Mouse (Mus musculus) heart, postnatal 10 days (tissue): ENCODE data around the gene Gm34653. TPM values are rescaled to one million over a fixed set of nuclear protein-coding genes. Genes with fewer than 3 reads are reported as not detected.
"Not testable (repeated sequence)": the region's sequence is repeated elsewhere in the genome, so short reads cannot be mapped to it uniquely, and the experiment has no call there.

ENCODE experiments used
- DNase-seq, 2 experiments: peaks; one replicate each; pipeline ENCODE4 v3.0.0; 2021
- intact Hi-C: fragments of 180-260 bp; cut with DNase I; formaldehyde crosslinking; loops from one replicate; pipeline ENCODE4 v1.15.1; 2025
- total RNA-seq, 2 experiments: library from RNA; stranded (reverse); gene quantifications; 2 replicates each; pipeline ENCODE4 v1.2.3; 2021

The Gm34653 gene
- not detected for total RNA-seq

- DNase-seq, intact Hi-C loops: not testable (repeated sequence)
These were observed at the start of gene Gm34653 for GRCm38 (mm10) chr2:34832766-34833457. Gm34653 (plus strand) TSS chr2:34833007.

- DNase-seq = peak in 1 of 2 experiments; percentile 20
- intact Hi-C loops = loop anchor here (5.0 to 10.0 kb wide), 2 partner anchors 189 to 321 kb away; partner anchors contain the start of genes AI182371 and Cntrl
These were observed 49.5 kb upstream of the Gm34653 start for GRCm38 (mm10) chr2:34783064-34784020.

GRCm38 (mm10) chr2:34784085-34784484 lies 48.7 kb upstream of the Gm34653 start:
- peak; percentile 30 to 57 for DNase-seq
- intact Hi-C loops = loop anchor here (5.0 to 10.0 kb wide), 2 partner anchors 188 to 321 kb away; partner anchors contain the start of genes AI182371 and Cntrl

GRCm38 (mm10) chr2:34790282-34790681 lies 42.5 kb upstream of the Gm34653 start:
- intact Hi-C loops = no loop called here
- no peak for DNase-seq

GRCm38 (mm10) chr2:34792543-34792942 lies 40.3 kb upstream of the Gm34653 start:
- DNase-seq, intact Hi-C loops: not testable (repeated sequence)

- intact Hi-C loops = no loop called here
- no peak for DNase-seq
These were observed 38.3 kb upstream of the Gm34653 start for GRCm38 (mm10) chr2:34794511-34794910.

- intact Hi-C loops = no loop called here
These were observed 37.4 kb upstream of the Gm34653 start for GRCm38 (mm10) chr2:34795426-34795825.

GRCm38 (mm10) chr2:34799357-34800256 lies 33.2 kb upstream of the Gm34653 start, which contains the start of gene Rabepk:
Rabepk (minus strand) TSS chr2:34799912.
- peak; percentile 87 to 89 for DNase-seq
- intact Hi-C loops = no loop called here

More at GRCm38 (mm10) chr2:34795426-34795825, 37.4 kb upstream of the Gm34653 start:
- DNase-seq = no peak

GRCm38 (mm10) chr2:34800371-34800770 lies 32.4 kb upstream of the Gm34653 start:
- intact Hi-C loops = no loop called here
- no peak for DNase-seq

GRCm38 (mm10) chr2:34801516-34802482 lies 31.0 kb upstream of the Gm34653 start:
- intact Hi-C loops = no loop called here
- DNase-seq = peak; percentile 99

- intact Hi-C loops = not testable (repeated sequence)
- peak; percentile 62 to 64 for DNase-seq
These were observed 30.1 kb upstream of the Gm34653 start for GRCm38 (mm10) chr2:34802565-34803245.

GRCm38 (mm10) chr2:34803746-34804145 lies 29.1 kb upstream of the Gm34653 start:
- DNase-seq = no peak
- intact Hi-C loops = no loop called here

- intact Hi-C loops = no loop called here
- DNase-seq = no peak
These were observed 28.6 kb upstream of the Gm34653 start for GRCm38 (mm10) chr2:34804172-34804571.

GRCm38 (mm10) chr2:34804815-34805214 lies 28.0 kb upstream of the Gm34653 start:
- DNase-seq = peak; percentile 32 to 41
- intact Hi-C loops = no loop called here

- intact Hi-C loops = no loop called here
- DNase-seq = no peak
These were observed 27.4 kb upstream of the Gm34653 start for GRCm38 (mm10) chr2:34805364-34805950.

- intact Hi-C loops = no loop called here
- DNase-seq = no peak
These were observed 24.8 kb upstream of the Gm34653 start for GRCm38 (mm10) chr2:34808057-34808456.

- DNase-seq = no peak
- intact Hi-C loops = no loop called here
These were observed 23.2 kb upstream of the Gm34653 start for GRCm38 (mm10) chr2:34809568-34809967.

GRCm38 (mm10) chr2:34810775-34811174 lies 22.0 kb upstream of the Gm34653 start:
- DNase-seq = no peak
- intact Hi-C loops = no loop called here
